Mouse (Mus musculus): ENCODE data around the gene Ngb.

Ngb gene

GRCm38 (mm10) chr12:87102165-87102631 is at the start of gene Ngb:
Ngb (minus strand) TSS chr12:87102539.
- DNase-seq, result no peak

GRCm38 (mm10) chr12:87149471-87149870 is 47.1 kb upstream of the Ngb start:
- no peak for DNase-seq

- DNase-seq, result no peak
Observed at GRCm38 (mm10) chr12:87148136-87148535, 45.8 kb upstream of the Ngb start.

GRCm38 (mm10) chr12:87147395-87148089 is 45.2 kb upstream of the Ngb start, which contains the start of gene Pomt2:
Pomt2 (minus strand) TSS chr12:87147968.
- DNase-seq, result peak; percentile 96

GRCm38 (mm10) chr12:87146966-87147365 is 44.6 kb upstream of the Ngb start, which contains the start of gene Gstz1:
Gstz1 (plus strand) TSS chr12:87147165.
- peak; percentile 92 for DNase-seq

- no peak for DNase-seq
Observed at GRCm38 (mm10) chr12:87142156-87142555, 39.8 kb upstream of the Ngb start.

GRCm38 (mm10) chr12:87138768-87139167 is 36.4 kb upstream of the Ngb start:
- DNase-seq, result no peak

- DNase-seq, result no peak
Observed at GRCm38 (mm10) chr12:87138342-87138701, 36.0 kb upstream of the Ngb start.

GRCm38 (mm10) chr12:87137439-87138341 is 35.4 kb upstream of the Ngb start:
- DNase-seq, result no peak

- no peak for DNase-seq
Observed at GRCm38 (mm10) chr12:87132784-87133183, 30.4 kb upstream of the Ngb start.

- DNase-seq, result no peak
Observed at GRCm38 (mm10) chr12:87132210-87132609, 29.9 kb upstream of the Ngb start.

- DNase-seq, result no peak
Observed at GRCm38 (mm10) chr12:87131619-87132018, 29.3 kb upstream of the Ngb start.

GRCm38 (mm10) chr12:87131181-87131580 is 28.8 kb upstream of the Ngb start:
- DNase-seq, result no peak

GRCm38 (mm10) chr12:87130224-87130623 is 27.9 kb upstream of the Ngb start:
- no peak for DNase-seq

- no peak for DNase-seq
Observed at GRCm38 (mm10) chr12:87127256-87127655, 24.9 kb upstream of the Ngb start.

- no peak for DNase-seq
Observed at GRCm38 (mm10) chr12:87121918-87122589, 19.7 kb upstream of the Ngb start.

GRCm38 (mm10) chr12:87107357-87107977 is 5.1 kb upstream of the Ngb start:
- DNase-seq, result no peak

GRCm38 (mm10) chr12:87104796-87105195 is 2.5 kb upstream of the Ngb start:
- no peak for DNase-seq

- DNase-seq, result no peak
Observed at GRCm38 (mm10) chr12:87103471-87103870, 1.1 kb upstream of the Ngb start.

- DNase-seq, result no peak
Observed at GRCm38 (mm10) chr12:87100331-87100730, 2.0 kb downstream of the Ngb start.

- DNase-seq, result no peak
Observed at GRCm38 (mm10) chr12:87093671-87094070, 8.7 kb downstream of the Ngb start.

- DNase-seq, result no peak
Observed at GRCm38 (mm10) chr12:87093249-87093648, 9.1 kb downstream of the Ngb start.

- DNase-seq, result no peak
Observed at GRCm38 (mm10) chr12:87091916-87092315, 10.4 kb downstream of the Ngb start.
